Mouse (Mus musculus): ENCODE data around the gene Osbpl6. TPM values are rescaled to one million over a fixed set of nuclear protein-coding genes. Genes with fewer than 3 reads are reported as not detected.

Gene Osbpl6
- polyA plus RNA-seq, 1 experiment, result 40.8 TPM

DNA sequence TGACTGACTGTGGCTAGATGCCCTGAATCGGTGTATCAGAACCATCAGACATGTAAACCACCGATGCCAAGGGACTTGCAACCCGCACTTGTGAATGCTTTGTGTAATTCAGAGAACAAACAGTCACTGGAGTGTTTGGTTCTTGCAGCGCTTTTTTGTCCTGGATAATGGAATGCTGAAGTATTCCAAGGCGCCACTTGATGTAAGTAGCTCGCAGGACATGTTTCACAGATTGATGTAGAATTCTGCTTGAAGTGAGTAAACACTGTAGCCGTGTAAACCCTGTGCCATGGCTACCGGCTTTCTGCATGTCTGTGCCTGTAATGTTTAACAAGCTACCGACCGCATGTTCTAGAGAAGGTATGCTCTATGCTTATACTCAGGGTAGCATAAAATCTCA is 141.9 kb downstream of the Osbpl6 start:
- no peak for DNase-seq
- 0 out of 2 replicates have a peak, but pooled peaks cover 2% of the 10 kb centered on the region for H3K4me1 ChIP-seq (ENCODE audit: control insufficient read depth, insufficient read depth, low read length)
- TF ChIP-seq CTCF (IDR thresholded peaks at IDR 0.05; ENCODE audit: borderline replicate concordance, insufficient read depth, low read depth, low read length) (no peak), POLR2A (IDR thresholded peaks at IDR 0.05; ENCODE audit: borderline replicate concordance, insufficient read depth, low read length) (no peak)
- no peak overlapping the region for H3K27ac ChIP-seq (ENCODE audit: insufficient read depth, low read length)
- no peak overlapping the region for H3K4me3 ChIP-seq (replicated peaks; ENCODE audit: insufficient read depth, low read depth, low read length)
- H3K27me3 ChIP-seq (ENCODE audit: control insufficient read depth, insufficient read depth, low read length), result no peaks in the 10 kb centered on the region
- 94% methylated on average over 10 of the region's 10 CpGs for WGBS

DNA sequence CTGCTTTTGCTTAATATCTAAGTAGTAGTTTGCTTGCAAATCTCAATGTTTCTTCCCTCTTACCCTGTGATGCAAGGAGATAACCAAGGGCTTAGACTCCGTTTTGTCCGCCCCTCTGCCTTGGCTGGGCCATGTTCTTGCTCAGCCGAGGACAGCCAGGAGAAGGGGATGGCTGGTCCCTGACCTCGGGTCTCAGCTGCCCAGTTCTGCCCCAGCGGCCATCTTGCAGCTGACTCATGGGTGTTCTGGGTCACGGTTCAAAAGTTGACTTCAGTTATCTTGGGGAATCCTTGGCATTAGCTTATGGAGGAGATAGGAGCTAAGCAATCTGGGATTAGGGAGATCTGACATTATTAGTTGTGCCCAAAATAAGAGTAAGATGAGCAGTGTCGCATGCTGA is 142.5 kb downstream of the Osbpl6 start:
- 87% methylated on average over 7 of the region's 7 CpGs for WGBS
- TF ChIP-seq POLR2A (IDR thresholded peaks at IDR 0.05; ENCODE audit: borderline replicate concordance, insufficient read depth, low read length), result no peak
- TF ChIP-seq CTCF (IDR thresholded peaks at IDR 0.05; ENCODE audit: borderline replicate concordance, insufficient read depth, low read depth, low read length), result no peak
- H3K4me3 ChIP-seq (replicated peaks; ENCODE audit: insufficient read depth, low read depth, low read length), result no peak overlapping the region

DNA sequence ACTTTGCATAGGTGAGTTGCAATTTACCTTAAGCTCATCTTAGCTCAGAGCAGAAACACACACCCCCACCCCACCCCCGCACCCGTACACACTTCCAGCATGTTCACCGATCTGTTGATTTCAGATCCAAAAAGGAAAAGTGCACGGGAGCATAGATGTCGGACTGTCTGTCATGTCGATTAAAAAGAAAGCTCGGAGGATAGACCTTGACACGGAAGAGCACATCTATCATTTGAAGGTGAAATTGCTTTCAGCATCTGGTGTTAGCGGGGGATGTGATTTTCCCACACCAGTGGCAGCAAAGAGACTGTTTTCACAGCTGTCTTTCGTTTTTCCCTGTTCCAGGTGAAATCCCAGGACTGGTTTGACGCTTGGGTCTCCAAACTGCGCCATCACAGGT is 143.0 kb downstream of the Osbpl6 start:
- no peak for DNase-seq
- H3K27ac ChIP-seq (ENCODE audit: insufficient read depth, low read length), result no peak overlapping the region
- H3K4me3 ChIP-seq (replicated peaks; ENCODE audit: insufficient read depth, low read depth, low read length), result no peak overlapping the region
- H3K27me3 ChIP-seq (ENCODE audit: control insufficient read depth, insufficient read depth, low read length), result no peaks in the 10 kb centered on the region
- 92% methylated on average over 12 of the region's 12 CpGs for WGBS
- TF ChIP-seq POLR2A (IDR thresholded peaks at IDR 0.05; ENCODE audit: borderline replicate concordance, insufficient read depth, low read length) (no peak), CTCF (IDR thresholded peaks at IDR 0.05; ENCODE audit: borderline replicate concordance, insufficient read depth, low read depth, low read length) (no peak)
- H3K4me1 ChIP-seq (ENCODE audit: control insufficient read depth, insufficient read depth, low read length), result 0 out of 2 replicates have a peak, but pooled peaks cover 2% of the 10 kb centered on the region

More for the DNA sequence above, 142.5 kb downstream of the Osbpl6 start:
- Histone ChIP-seq H3K4me1 (ENCODE audit: control insufficient read depth, insufficient read depth, low read length) (0 out of 2 replicates have a peak, but pooled peaks cover 2% of the 10 kb centered on the region), H3K27me3 (ENCODE audit: control insufficient read depth, insufficient read depth, low read length) (no peaks in the 10 kb centered on the region), H3K27ac (ENCODE audit: insufficient read depth, low read length) (no peak overlapping the region)
- no peak for DNase-seq

DNA sequence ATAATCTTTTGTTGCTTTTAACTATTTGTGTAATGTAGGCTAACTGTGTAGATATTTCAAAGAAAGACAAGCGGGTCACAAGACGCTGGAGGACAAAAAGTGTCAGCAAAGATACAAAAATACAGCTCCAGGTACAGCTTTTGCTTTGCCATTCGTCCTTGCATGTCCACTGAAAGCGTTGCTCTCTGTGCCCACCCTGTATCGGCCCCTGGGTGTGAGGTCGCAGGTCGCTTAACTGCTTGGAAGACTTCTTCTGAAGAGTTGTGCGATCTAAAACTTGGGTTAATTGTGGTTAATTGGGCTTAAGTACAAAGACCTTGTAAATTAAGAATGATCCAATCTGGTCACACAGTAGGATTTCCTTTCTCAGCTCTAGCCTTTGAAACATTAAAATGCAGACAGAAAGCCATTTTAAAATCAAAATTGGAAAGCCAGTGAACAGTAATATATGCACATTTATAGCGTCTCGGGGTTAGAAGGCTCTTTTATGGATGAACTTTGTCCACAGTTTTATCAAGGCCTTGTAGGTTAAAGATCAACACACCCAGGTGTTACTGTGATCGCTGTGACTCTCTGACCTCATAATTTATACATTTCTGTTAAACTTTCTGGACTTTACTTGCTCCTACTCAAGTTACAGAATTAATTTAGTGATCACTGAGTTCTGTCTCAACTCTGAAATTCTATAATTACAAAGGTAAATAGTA is 149.7 kb downstream of the Osbpl6 start:
- WGBS, result 86% methylated on average over 11 of the region's 11 CpGs

DNA sequence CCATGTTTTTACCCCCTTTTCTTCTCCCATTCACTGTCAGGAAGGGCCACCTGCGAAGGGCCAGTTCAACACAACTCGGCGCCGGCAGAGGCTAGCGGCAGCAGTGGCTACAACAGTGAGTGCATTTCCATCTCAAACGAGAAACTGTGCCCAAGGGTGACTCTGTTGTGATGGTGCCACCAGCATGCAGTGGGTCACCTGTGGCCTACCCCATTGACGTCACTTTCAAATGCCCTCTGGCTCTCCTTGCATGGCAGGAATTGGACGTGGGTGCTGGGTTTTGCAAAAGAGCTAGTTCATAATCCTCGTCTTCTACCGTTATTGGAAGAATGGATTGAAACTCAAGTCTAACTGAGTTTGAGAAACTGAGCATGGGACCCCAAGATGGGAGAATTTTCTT is 153.8 kb downstream of the Osbpl6 start:
- Histone ChIP-seq H3K4me3 (replicated peaks; ENCODE audit: insufficient read depth, low read depth, low read length) (no peak overlapping the region), H3K27me3 (ENCODE audit: control insufficient read depth, insufficient read depth, low read length) (no peaks in the 10 kb centered on the region), H3K4me1 (ENCODE audit: control insufficient read depth, insufficient read depth, low read length) (no peaks in the 10 kb centered on the region), H3K27ac (ENCODE audit: insufficient read depth, low read length) (no peak overlapping the region)
- DNase-seq, result no peak
- TF ChIP-seq POLR2A (IDR thresholded peaks at IDR 0.05; ENCODE audit: borderline replicate concordance, insufficient read depth, low read length) (no peak), CTCF (IDR thresholded peaks at IDR 0.05; ENCODE audit: borderline replicate concordance, insufficient read depth, low read depth, low read length) (no peak)
- WGBS, result 90% methylated on average over 10 of the region's 10 CpGs

More for the DNA sequence above, 149.7 kb downstream of the Osbpl6 start:
- Histone ChIP-seq H3K27me3 (ENCODE audit: control insufficient read depth, insufficient read depth, low read length) (no peaks in the 10 kb centered on the region), H3K4me1 (ENCODE audit: control insufficient read depth, insufficient read depth, low read length) (no peaks in the 10 kb centered on the region), H3K4me3 (replicated peaks; ENCODE audit: insufficient read depth, low read depth, low read length) (no peak overlapping the region), H3K27ac (ENCODE audit: insufficient read depth, low read length) (no peak overlapping the region)
- no peak for DNase-seq
- TF ChIP-seq POLR2A (IDR thresholded peaks at IDR 0.05; ENCODE audit: borderline replicate concordance, insufficient read depth, low read length), result no peak
- TF ChIP-seq CTCF (IDR thresholded peaks at IDR 0.05; ENCODE audit: borderline replicate concordance, insufficient read depth, low read depth, low read length), result no peak

DNA sequence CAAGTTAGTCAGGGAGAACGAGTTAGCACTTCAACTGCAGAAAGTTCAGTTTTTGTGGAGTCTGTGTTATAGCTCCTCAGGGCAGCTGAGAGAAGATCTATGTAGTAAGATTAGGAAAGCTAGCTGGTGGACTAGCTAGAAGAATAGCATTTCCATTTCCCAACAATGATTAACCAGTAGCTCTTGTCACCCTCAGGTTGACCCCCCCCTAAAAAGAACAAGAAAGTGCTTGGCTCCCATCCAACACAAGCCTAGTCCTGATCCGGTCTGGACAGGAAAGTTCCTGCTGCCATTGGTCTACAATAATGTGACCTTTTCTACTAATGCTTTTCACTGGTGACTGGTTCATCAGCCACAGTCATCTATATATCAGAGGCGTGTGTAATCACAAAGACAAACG is 157.6 kb downstream of the Osbpl6 start:
- no peak for TF ChIP-seq CTCF (IDR thresholded peaks at IDR 0.05; ENCODE audit: borderline replicate concordance, insufficient read depth, low read depth, low read length)
- no peak for TF ChIP-seq POLR2A (IDR thresholded peaks at IDR 0.05; ENCODE audit: borderline replicate concordance, insufficient read depth, low read length)
- H3K27ac ChIP-seq (ENCODE audit: insufficient read depth, low read length), result no peak overlapping the region
- H3K4me3 ChIP-seq (replicated peaks; ENCODE audit: insufficient read depth, low read depth, low read length), result no peak overlapping the region
- H3K4me1 ChIP-seq (ENCODE audit: control insufficient read depth, insufficient read depth, low read length), result no peaks in the 10 kb centered on the region
- no peaks in the 10 kb centered on the region for H3K27me3 ChIP-seq (ENCODE audit: control insufficient read depth, insufficient read depth, low read length)
- no peak for DNase-seq
- 74% methylated on average over 4 of the region's 4 CpGs for WGBS

DNA sequence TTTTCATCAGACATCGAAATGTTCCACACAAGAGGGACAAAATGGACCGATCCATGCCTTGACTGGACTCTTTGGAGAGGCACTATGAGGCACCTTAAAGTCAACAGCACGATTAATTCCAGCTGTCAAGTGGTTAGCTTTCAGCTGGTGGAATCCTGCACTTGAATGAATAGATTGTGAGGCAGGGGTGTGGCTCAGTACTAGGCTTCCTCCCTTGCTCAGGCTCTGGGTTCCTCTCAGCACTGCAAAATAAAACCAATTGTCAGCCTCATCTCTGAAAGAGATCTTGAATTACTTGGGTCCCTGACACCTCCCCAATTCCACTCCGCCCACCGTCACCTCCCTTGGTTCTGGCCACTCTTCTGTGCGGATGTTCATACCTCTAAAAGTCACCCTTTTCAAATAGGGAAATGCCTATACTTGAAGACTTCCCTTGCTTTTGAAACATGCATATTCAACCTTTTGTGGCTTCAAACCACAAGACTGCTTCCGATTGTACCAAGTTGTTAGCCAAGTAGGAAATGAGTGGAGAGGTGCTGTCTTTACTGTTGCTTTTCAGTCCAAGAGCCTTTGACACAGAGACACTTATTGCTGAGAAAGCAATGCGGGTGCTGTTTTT is 160.7 kb downstream of the Osbpl6 start:
- DNase-seq, result no peak
- Histone ChIP-seq H3K4me1 (ENCODE audit: control insufficient read depth, insufficient read depth, low read length) (no peaks in the 10 kb centered on the region), H3K27me3 (ENCODE audit: control insufficient read depth, insufficient read depth, low read length) (no peaks in the 10 kb centered on the region), H3K27ac (ENCODE audit: insufficient read depth, low read length) (no peak overlapping the region), H3K4me3 (replicated peaks; ENCODE audit: insufficient read depth, low read depth, low read length) (no peak overlapping the region)
- TF ChIP-seq POLR2A (IDR thresholded peaks at IDR 0.05; ENCODE audit: borderline replicate concordance, insufficient read depth, low read length), result no peak
- TF ChIP-seq CTCF (IDR thresholded peaks at IDR 0.05; ENCODE audit: borderline replicate concordance, insufficient read depth, low read depth, low read length), result no peak
- WGBS, result 92% methylated on average over 8 of the region's 8 CpGs

DNA sequence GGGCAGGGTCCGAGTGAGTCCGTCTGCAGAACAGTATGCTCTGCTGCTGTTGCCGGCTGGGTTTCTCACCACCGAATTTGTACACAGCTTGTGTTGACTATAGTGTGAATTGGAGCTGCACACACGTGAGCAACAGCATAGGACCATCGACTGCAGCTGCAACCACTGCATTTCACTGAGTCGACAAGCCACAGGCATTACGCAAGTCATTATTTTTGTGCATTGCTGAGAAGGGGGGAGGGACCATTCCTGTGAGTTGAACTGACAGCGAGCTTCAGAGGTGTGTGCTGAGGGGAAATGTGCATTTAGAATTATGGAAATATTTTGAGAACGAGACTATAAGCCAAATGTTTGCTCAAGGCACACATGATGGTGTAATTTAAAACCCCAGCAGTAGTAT is 165.2 kb downstream of the Osbpl6 start:
- Histone ChIP-seq H3K27ac (ENCODE audit: insufficient read depth, low read length) (no peak overlapping the region), H3K4me1 (ENCODE audit: control insufficient read depth, insufficient read depth, low read length) (no peaks in the 10 kb centered on the region), H3K27me3 (ENCODE audit: control insufficient read depth, insufficient read depth, low read length) (no peaks in the 10 kb centered on the region), H3K4me3 (replicated peaks; ENCODE audit: insufficient read depth, low read depth, low read length) (no peak overlapping the region)
- no peak for TF ChIP-seq POLR2A (IDR thresholded peaks at IDR 0.05; ENCODE audit: borderline replicate concordance, insufficient read depth, low read length)
- WGBS, result 81% methylated on average over 10 of the region's 10 CpGs
- no peak for DNase-seq
